Mouse (Mus musculus): Measurements from ENCODE around the gene Zfp385b.
"Not testable (repeated sequence)": the region's sequence is repeated elsewhere in the genome, so short reads cannot be mapped to it uniquely, and the experiment has no call there.

The Zfp385b gene

GRCm38 (mm10) chr2:77461413-77461812 lies 358.0 kb downstream of the Zfp385b start:
- DNase-seq (ENCODE audit: low read depth, low spot score): no peak

GRCm38 (mm10) chr2:77460011-77460410 lies 359.4 kb downstream of the Zfp385b start:
- DNase-seq (ENCODE audit: low read depth, low spot score): no peak

GRCm38 (mm10) chr2:77458431-77458830 lies 361.0 kb downstream of the Zfp385b start:
- DNase-seq (ENCODE audit: low read depth, low spot score): no peak

DNA sequence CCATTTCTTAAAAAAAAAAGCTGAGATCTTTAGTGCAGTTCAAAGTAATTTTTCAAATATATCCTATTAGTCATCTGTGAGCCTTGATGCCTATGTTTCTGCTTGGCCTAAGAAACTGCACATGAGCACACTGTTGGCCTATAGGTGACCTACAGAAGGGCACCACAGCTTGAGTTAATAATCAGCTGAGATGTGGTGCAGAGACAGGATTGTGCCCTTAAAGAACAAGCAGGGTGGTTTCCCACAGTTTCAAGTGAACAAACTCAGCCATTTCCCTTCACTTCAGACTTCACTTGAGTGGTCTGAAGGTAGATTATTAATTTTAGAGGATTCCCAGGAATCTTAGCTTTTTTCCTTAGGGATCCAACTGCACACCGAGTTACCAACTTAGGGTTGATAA lies 362.3 kb downstream of the Zfp385b start:
- no peak for DNase-seq (ENCODE audit: low read depth, low spot score)

GRCm38 (mm10) chr2:77456602-77457001 lies 362.8 kb downstream of the Zfp385b start:
- DNase-seq (ENCODE audit: low read depth, low spot score): no peak

GRCm38 (mm10) chr2:77454341-77454937 lies 365.0 kb downstream of the Zfp385b start:
- no peak for DNase-seq (ENCODE audit: low read depth, low spot score)

- no peak for DNase-seq (ENCODE audit: low read depth, low spot score)
Observed at GRCm38 (mm10) chr2:77453786-77454185, 365.7 kb downstream of the Zfp385b start.

- DNase-seq (ENCODE audit: low read depth, low spot score): not testable (repeated sequence)
Observed at GRCm38 (mm10) chr2:77450017-77450416, 369.4 kb downstream of the Zfp385b start.

DNA sequence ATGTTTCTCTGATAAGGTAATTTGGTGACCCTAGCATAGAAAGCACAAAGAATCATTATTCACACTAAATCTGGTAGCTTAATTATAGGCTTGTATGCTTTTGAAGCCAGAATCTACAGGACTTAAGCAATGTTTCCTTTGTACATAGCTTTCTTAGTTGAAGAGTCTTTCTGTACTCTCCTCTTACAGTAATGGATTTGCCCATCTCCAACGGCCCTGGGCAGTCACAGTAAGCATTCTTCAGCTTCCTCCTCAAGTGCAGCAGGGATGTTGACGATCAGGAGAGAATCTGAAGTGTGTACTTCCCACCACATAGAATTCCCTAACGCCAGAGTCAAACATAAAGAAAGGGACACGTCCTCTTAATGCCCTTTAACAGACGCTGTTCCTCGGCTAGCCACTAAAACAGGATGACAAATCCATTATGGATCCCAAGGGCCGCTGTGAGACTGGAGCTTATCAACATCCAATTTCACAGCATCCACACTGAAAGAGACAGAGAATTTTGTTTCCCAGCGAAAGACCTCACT lies 370.4 kb downstream of the Zfp385b start:
- no peak for DNase-seq (ENCODE audit: low read depth, low spot score)

GRCm38 (mm10) chr2:77444282-77444681 lies 375.2 kb downstream of the Zfp385b start:
- DNase-seq (ENCODE audit: low read depth, low spot score): no peak

- no peak for DNase-seq (ENCODE audit: low read depth, low spot score)
Observed at GRCm38 (mm10) chr2:77440591-77440990, 378.8 kb downstream of the Zfp385b start.

DNA sequence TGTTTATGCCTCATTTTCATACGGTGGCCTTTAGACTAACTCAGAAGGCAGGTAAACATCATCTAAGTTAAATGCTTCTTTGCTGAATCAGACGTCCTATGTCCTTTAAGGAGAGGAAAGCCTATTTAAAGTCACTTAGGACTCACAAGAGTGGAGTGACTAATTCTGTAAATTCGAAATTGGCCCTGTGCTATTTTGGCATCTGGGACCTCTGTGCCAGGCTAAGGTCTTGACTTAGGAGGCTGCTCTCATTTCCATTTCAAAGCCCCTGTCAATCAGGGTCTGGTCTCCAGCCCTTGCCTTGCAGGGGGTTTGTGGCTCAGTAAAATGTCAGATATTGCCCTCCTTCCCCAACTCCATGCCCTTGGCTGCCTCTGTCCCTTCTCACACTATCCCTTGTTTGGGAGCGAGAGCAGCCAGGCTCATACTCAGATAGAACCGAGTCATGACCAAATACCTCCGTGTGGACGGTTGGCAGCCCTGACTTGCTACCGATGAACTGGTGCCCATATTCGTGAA lies 383.1 kb downstream of the Zfp385b start:
- DNase-seq (ENCODE audit: low read depth, low spot score): no peak

- DNase-seq (ENCODE audit: low read depth, low spot score): no peak
Observed at GRCm38 (mm10) chr2:77419476-77419875, 400.0 kb downstream of the Zfp385b start.

DNA sequence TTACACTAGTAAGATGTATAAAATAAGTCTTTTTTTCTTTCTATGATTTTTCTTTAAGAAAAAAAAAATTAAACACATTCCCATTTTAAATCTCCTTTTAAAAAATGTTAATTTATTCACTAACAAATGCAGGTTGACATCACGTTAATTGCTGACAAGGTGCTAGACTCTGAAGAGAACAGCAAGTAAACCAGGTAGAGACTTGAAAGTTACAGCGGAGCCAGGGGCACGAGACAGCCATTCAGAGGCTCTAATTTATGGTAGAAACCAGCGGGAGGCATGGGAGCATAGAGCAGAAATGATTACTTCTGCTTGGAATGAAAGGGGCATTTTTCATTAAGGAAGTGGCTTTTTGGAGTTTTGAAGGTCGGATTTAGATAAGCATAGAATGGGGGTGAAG lies 401.4 kb downstream of the Zfp385b start:
- no peak for DNase-seq (ENCODE audit: low read depth, low spot score)

DNA sequence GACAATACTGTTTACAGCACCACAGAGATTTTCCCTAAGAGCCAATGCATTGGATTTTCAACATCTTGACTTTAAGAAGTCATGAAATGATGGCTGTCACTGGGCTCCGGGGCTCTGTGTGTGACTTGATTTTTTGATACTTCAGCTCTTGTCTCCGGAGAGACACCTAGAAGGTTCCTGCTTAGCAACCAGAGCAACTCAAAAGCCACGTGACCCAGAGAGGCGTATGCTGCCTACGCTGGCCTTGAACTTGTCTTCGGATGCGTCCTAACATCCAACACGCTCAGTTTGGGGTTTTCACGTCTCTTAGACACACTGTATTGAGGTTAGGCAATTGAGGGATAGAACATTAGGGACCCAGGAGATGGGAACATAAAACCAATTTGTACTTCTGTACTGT lies 407.3 kb downstream of the Zfp385b start:
- DNase-seq (ENCODE audit: low read depth, low spot score): no peak

GRCm38 (mm10) chr2:77411612-77412011 lies 407.8 kb downstream of the Zfp385b start:
- DNase-seq (ENCODE audit: low read depth, low spot score): no peak

DNA sequence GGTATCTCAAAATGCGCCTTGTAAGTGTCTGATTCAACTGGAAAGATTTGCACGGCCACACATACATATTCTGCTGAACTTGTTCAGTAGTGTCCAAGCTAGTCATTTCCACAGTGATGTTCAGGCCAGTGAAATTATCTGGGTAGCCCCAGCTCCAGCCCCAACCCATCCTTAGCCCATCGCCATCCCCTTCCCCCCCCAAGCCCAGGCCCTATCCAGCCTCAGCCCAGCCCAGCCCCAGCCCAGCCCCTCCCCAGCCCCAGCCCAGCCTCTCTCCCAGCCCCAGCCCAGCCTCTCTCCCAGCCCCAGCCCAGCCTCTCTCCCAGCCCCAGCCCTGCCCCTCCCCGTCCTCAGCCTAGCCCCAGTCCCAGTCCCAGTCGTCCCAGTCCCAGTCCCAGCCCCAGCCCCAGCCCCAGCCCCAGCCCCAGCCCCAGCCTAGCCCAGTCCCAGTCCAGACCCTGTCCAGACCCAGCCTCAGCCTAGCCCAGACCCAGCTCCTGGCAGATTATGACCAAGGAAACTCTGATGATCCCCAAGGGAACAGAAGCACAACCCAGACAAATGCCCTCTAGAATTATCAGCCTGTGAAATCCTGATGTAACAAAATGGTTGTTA lies 409.8 kb downstream of the Zfp385b start:
- no peak for DNase-seq (ENCODE audit: low read depth, low spot score)

- no peak for DNase-seq (ENCODE audit: low read depth, low spot score)
Observed at GRCm38 (mm10) chr2:77408972-77409371, 410.5 kb downstream of the Zfp385b start.

GRCm38 (mm10) chr2:77402329-77402728 lies 417.1 kb downstream of the Zfp385b start:
- no peak for DNase-seq (ENCODE audit: low read depth, low spot score)

- DNase-seq (ENCODE audit: low read depth, low spot score): no peak
Observed at GRCm38 (mm10) chr2:77401438-77402235, 417.8 kb downstream of the Zfp385b start.

- no peak for DNase-seq (ENCODE audit: low read depth, low spot score)
Observed at GRCm38 (mm10) chr2:77393881-77394280, 425.6 kb downstream of the Zfp385b start.

- DNase-seq (ENCODE audit: low read depth, low spot score): no peak
Observed at GRCm38 (mm10) chr2:77388186-77388585, 431.3 kb downstream of the Zfp385b start.

Data from CD4-positive helper T cell, adult 2 months (primary cell).